Mouse (Mus musculus) neural tube, embryonic 11.5 days (tissue): Measurements from ENCODE around the gene Slc25a20. TPM values are rescaled to one million over a fixed set of nuclear protein-coding genes. Genes with fewer than 3 reads are reported as not detected.

Experiments
- ATAC-seq: fragments of 200-750 bp; cut with Nextera tagmentation; 2 replicates; pipeline ENCODE4 v1.8.0; 2017; ENCODE audit warnings: moderate number of reproducible peaks, mild to moderate bottlenecking, moderate TSS enrichment, moderate library complexity; ENCODE audit not compliant: insufficient read depth, low FRiP score, low TSS enrichment
- DNase-seq: peaks from one replicate; pipeline ENCODE4 v3.0.0-alpha.2; 2015; ENCODE audit warnings: low spot score
- H3K27ac ChIP-seq: fragments of 300-500 bp; sonication (generic); 2 replicates; pipeline ENCODE4 v1.5.1; 2014; ENCODE audit warnings: low read depth, mild to moderate bottlenecking, low read length
- H3K27me3 ChIP-seq: fragments of 300-500 bp; sonication (generic); 2 replicates; pipeline ENCODE4 v1.6.1; 2014; ENCODE audit warnings: mild to moderate bottlenecking, low read length, mixed read lengths; ENCODE audit not compliant: control insufficient read depth, insufficient read depth
- H3K36me3 ChIP-seq: fragments of 300-500 bp; sonication (generic); 2 replicates; pipeline ENCODE4 v1.6.1; 2014; ENCODE audit warnings: mild to moderate bottlenecking, low read length, moderate library complexity, mixed read lengths; ENCODE audit not compliant: control insufficient read depth, insufficient read depth
- H3K4me1 ChIP-seq: fragments of 300-500 bp; sonication (generic); 2 replicates; pipeline ENCODE4 v1.6.1; 2014; ENCODE audit warnings: low read length, mixed read lengths; ENCODE audit not compliant: control insufficient read depth, insufficient read depth
- H3K4me2 ChIP-seq: fragments of 300-500 bp; sonication (generic); 2 replicates; pipeline ENCODE4 v1.6.1; 2014; ENCODE audit warnings: low read depth, mild to moderate bottlenecking, moderate library complexity
- H3K4me3 ChIP-seq: fragments of 300-500 bp; sonication (generic); 2 replicates; pipeline ENCODE4 v1.5.1; 2014; ENCODE audit warnings: low read depth, low read length
- H3K9ac ChIP-seq: fragments of 300-500 bp; sonication (generic); 2 replicates; pipeline ENCODE4 v1.6.1; 2014; ENCODE audit warnings: mild to moderate bottlenecking, low read length
- H3K9me3 ChIP-seq: fragments of 300-500 bp; sonication (generic); 2 replicates; pipeline ENCODE4 v1.6.1; 2016; ENCODE audit warnings: low read length; ENCODE audit not compliant: control insufficient read depth
- WGBS: fragments of 180-500 bp; shearing (Covaris S2); extraction: QIAGEN DNeasy Blood & Tissue Kit; methylation state at CpG from one replicate; pipeline ENCODE4 v1.1.7; 2014; 5-methylcytosine and 5-hydroxymethylcytosine counted together
- polyA plus RNA-seq: library from polyadenylated mRNA; unstranded; fragments of >200 nt; fragmentation: Nextera tagmentation; extraction: Ambion mirVana; gene quantifications from 2 replicates; pipeline ENCODE4 v1.2.1, GENCODE M21; 2014

Gene Slc25a20
- polyA plus RNA-seq, 1 experiment from 2014 or later = 32.8 TPM

GRCm38 (mm10) chr9:108707212-108707611 lies 45.3 kb downstream of the Slc25a20 start:
- Histone ChIP-seq H3K36me3 (no peaks in the 10 kb centered on the region), H3K4me2 (no peak overlapping the region), H3K9me3 (no peaks in the 10 kb centered on the region), H3K9ac (no peak overlapping the region), H3K27me3 (no peaks in the 10 kb centered on the region), H3K4me3 (no peak overlapping the region), H3K27ac (no peak overlapping the region), H3K4me1 (no peaks in the 10 kb centered on the region)
- DNase-seq (no peak), ATAC-seq (no peak)
- 91% methylated on average over 2 of the region's 2 CpGs for WGBS

DNA sequence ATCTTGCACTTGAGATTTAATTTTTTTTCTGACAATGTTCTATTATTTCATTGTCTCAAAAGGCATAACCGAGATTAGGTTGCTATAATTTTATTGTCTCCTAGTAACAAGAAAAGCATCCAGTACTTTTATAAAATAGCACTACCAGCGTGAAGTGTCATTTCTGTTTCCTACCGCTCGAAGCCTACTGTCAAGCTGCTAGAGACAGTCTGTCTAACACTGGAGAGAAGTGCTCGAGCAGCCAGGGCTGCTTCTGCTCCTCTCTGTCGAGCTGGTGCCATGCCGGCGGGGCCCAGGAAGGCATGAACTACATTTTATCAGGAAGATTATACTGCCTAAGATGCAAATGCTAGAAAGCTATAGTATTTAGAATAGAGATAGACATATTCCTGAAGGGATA lies 46.9 kb downstream of the Slc25a20 start:
- Histone ChIP-seq H3K27me3 (no peaks in the 10 kb centered on the region), H3K9me3 (no peaks in the 10 kb centered on the region), H3K4me3 (no peak overlapping the region), H3K36me3 (no peaks in the 10 kb centered on the region), H3K4me2 (no peak overlapping the region), H3K27ac (no peak overlapping the region), H3K9ac (no peak overlapping the region), H3K4me1 (no peaks in the 10 kb centered on the region)
- no peak for DNase-seq
- no peak for ATAC-seq
- WGBS = 94% methylated on average over 8 of the region's 8 CpGs

- Histone ChIP-seq H3K9me3 (no peaks in the 10 kb centered on the region), H3K4me2 (no peak overlapping the region), H3K27me3 (no peaks in the 10 kb centered on the region), H3K4me1 (no peaks in the 10 kb centered on the region), H3K4me3 (no peak overlapping the region), H3K9ac (no peak overlapping the region), H3K36me3 (no peaks in the 10 kb centered on the region), H3K27ac (no peak overlapping the region)
- ATAC-seq = no peak
- 78% methylated on average over 7 of the region's 7 CpGs for WGBS
- no peak for DNase-seq
These were observed 48.9 kb downstream of the Slc25a20 start for GRCm38 (mm10) chr9:108710767-108711166.

DNA sequence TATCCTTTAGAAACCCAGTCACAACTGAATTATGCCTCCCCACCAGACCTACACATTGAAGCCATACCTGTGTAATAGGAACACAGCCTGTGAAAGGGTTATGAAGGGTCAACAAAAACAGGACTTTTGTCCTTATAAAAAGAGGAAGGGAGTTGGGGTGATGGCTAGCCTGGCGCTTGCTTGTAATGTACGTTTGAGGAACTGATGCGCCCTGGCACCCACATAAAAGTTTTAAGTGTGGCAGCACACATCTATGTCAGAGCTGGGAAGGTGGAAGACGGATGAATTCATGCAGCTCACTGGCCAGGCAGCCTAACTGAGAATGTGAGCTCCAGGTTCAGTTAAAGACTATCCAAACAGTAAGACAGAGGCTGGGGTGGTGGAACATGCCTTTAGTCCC lies 54.3 kb downstream of the Slc25a20 start:
- Histone ChIP-seq H3K4me3 (no peak overlapping the region), H3K36me3 (no peaks in the 10 kb centered on the region; the same call in 1 of the 2 replicates), H3K27me3 (no peaks in the 10 kb centered on the region), H3K27ac (no peak overlapping the region), H3K4me2 (no peak overlapping the region), H3K9ac (no peak overlapping the region), H3K4me1 (no peaks in the 10 kb centered on the region), H3K9me3 (no peaks in the 10 kb centered on the region)
- 95% methylated on average over 4 of the region's 4 CpGs for WGBS
- no peak for DNase-seq
- ATAC-seq = no peak

DNA sequence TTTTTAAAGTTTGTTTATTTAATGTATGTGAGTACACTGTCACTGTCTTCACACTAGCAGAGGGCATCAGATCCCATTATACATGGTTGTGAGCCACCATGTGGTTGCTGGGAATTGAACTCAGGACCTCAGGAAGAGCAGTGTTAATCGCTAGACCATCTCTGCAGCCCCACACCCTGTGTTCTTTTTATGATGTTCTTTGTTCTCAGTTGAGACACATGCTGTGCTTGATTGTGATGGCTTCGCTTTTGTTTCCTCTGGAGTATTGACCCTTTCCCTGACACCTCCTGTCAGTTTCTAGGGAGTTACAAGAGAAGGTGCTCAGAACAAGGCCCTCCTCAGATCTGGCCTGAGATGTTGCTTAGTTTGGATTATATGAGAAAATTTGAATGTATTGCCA lies 61.9 kb downstream of the Slc25a20 start:
- H3K4me1 ChIP-seq = no peaks in the 10 kb centered on the region
- ATAC-seq = no peak
- no peak overlapping the region for H3K27ac ChIP-seq
- no peaks in the 10 kb centered on the region; the same call in 1 of the 2 replicates for H3K36me3 ChIP-seq
- H3K4me2 ChIP-seq = no peak overlapping the region
- DNase-seq = no peak
- no peaks in the 10 kb centered on the region for H3K9me3 ChIP-seq
- no peak overlapping the region for H3K9ac ChIP-seq
- WGBS = 21% methylated on average over 2 of the region's 2 CpGs
- H3K27me3 ChIP-seq = no peaks in the 10 kb centered on the region
- H3K4me3 ChIP-seq = no peak overlapping the region

DNA sequence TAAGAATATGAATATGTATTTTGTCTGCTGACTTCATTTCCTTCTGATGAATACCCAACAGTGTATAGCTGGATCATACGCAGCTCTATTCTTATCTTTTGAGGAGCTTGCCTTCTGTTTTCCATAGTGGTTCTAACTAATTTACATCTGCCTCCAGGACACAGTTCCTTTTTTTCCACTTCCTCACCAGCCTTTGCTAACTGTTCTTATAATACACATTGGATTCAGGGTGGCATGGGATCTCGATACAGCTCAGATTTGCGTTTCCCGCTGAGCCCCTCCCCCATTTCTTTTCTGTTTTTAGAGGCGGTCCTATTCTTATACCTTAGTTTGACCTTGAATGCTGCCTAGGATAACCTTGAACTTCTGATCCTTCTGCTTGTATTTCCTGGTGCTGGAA lies 64.2 kb downstream of the Slc25a20 start:
- Histone ChIP-seq H3K9me3 (no peaks in the 10 kb centered on the region), H3K27me3 (no peaks in the 10 kb centered on the region), H3K27ac (no peak overlapping the region), H3K4me1 (no peaks in the 10 kb centered on the region), H3K36me3 (no peaks in the 10 kb centered on the region; the same call in 1 of the 2 replicates), H3K4me3 (no peak overlapping the region), H3K4me2 (no peak overlapping the region), H3K9ac (no peak overlapping the region)
- DNase-seq (no peak), ATAC-seq (no peak)
- WGBS = 96% methylated on average over 5 of the region's 5 CpGs

GRCm38 (mm10) chr9:108729050-108729449 lies 67.2 kb downstream of the Slc25a20 start:
- ATAC-seq = no peak
- Histone ChIP-seq H3K9me3 (no peaks in the 10 kb centered on the region), H3K36me3 (peaks cover 2% of the 10 kb centered on the region; the same call in 1 of the 2 replicates), H3K4me3 (no peak overlapping the region), H3K4me2 (no peak overlapping the region), H3K27ac (no peak overlapping the region), H3K27me3 (no peaks in the 10 kb centered on the region), H3K4me1 (no peaks in the 10 kb centered on the region), H3K9ac (no peak overlapping the region)
- no peak for DNase-seq

- Histone ChIP-seq H3K4me2 (no peak overlapping the region), H3K9me3 (no peaks in the 10 kb centered on the region), H3K27ac (no peak overlapping the region), H3K4me3 (no peak overlapping the region), H3K9ac (no peak overlapping the region), H3K27me3 (no peaks in the 10 kb centered on the region), H3K4me1 (no peaks in the 10 kb centered on the region), H3K36me3 (peaks cover 2% of the 10 kb centered on the region; the same call in 1 of the 2 replicates)
- no peak for ATAC-seq
- DNase-seq = no peak
These were observed 70.6 kb downstream of the Slc25a20 start for GRCm38 (mm10) chr9:108732462-108732861.
